Mouse (Mus musculus): ENCODE results near the gene Zfp683. TPM values are rescaled to one million over a fixed set of nuclear protein-coding genes. Genes with fewer than 3 reads are reported as not detected.
A peak's percentile ranks its signal among the peaks of the same experiment; 100 is the strongest.

Zfp683 gene
- polyA plus RNA-seq (2015; fragmentation: Nextera tagmentation; extraction: Ambion mirVana) = not detected in 2 replicates

- Histone ChIP-seq H3K4me2 (no peak within 1 kb of the TSS), H3K4me1 (peaks cover 12% of the 10 kb centered on the region), H3K9ac (no peak within 1 kb of the TSS), H3K9me3 (no peaks in the 10 kb centered on the region), H3K27ac (no peak within 1 kb of the TSS), H3K36me3 (no peaks in the 10 kb centered on the region), H3K4me3 (no peak within 1 kb of the TSS), H3K27me3 (no peaks in the 10 kb centered on the region)
- WGBS = 73% methylated on average over 3 of the region's 3 CpGs
- no peak for ATAC-seq (ENCODE audit: borderline replicate concordance, extremely low read depth, low FRiP score, low TSS enrichment)
Observed at GRCm38 (mm10) chr4:134053538-134053937, at the start of gene Zfp683. Gene Zfp683, plus strand, starts transcription at chr4:134053838.

GRCm38 (mm10) chr4:134005581-134006358 is 47.9 kb upstream of the Zfp683 start:
- peaks cover 6% of the 10 kb centered on the region; the same call in 1 of the 2 replicates for H3K4me1 ChIP-seq
- H3K27ac ChIP-seq = no peak overlapping the region
- H3K9me3 ChIP-seq = no peaks in the 10 kb centered on the region
- no peak overlapping the region for H3K4me3 ChIP-seq
- H3K36me3 ChIP-seq = no peaks in the 10 kb centered on the region
- no peak overlapping the region for H3K4me2 ChIP-seq
- 76% methylated on average over 12 of the region's 12 CpGs for WGBS
- ATAC-seq (ENCODE audit: borderline replicate concordance, extremely low read depth, low FRiP score, low TSS enrichment) = no peak
- no peaks in the 10 kb centered on the region for H3K27me3 ChIP-seq
- H3K9ac ChIP-seq = no peak overlapping the region

- H3K9me3 ChIP-seq = no peaks in the 10 kb centered on the region
- no peak overlapping the region for H3K4me2 ChIP-seq
- no peak overlapping the region for H3K9ac ChIP-seq
- no peaks in the 10 kb centered on the region for H3K27me3 ChIP-seq
- no peak overlapping the region for H3K27ac ChIP-seq
- 69% methylated on average over 3 of the region's 3 CpGs for WGBS
- H3K36me3 ChIP-seq = no peaks in the 10 kb centered on the region
- ATAC-seq (ENCODE audit: borderline replicate concordance, extremely low read depth, low FRiP score, low TSS enrichment) = no peak
- peaks cover 8% of the 10 kb centered on the region for H3K4me1 ChIP-seq
- H3K4me3 ChIP-seq = no peak overlapping the region
Observed at GRCm38 (mm10) chr4:134006845-134007244, 46.8 kb upstream of the Zfp683 start.

GRCm38 (mm10) chr4:134009709-134010108 is 43.9 kb upstream of the Zfp683 start:
- peaks cover 18% of the 10 kb centered on the region for H3K4me1 ChIP-seq
- no peak overlapping the region for H3K27ac ChIP-seq

GRCm38 (mm10) chr4:134011450-134012414 is 41.9 kb upstream of the Zfp683 start:
- Histone ChIP-seq H3K4me1 (peaks cover 18% of the 10 kb centered on the region), H3K36me3 (no peaks in the 10 kb centered on the region), H3K9ac (no peak overlapping the region), H3K4me2 (peak overlapping the region; percentile 18; the same call in 1 of the 2 replicates), H3K27me3 (peaks cover 27% of the 10 kb centered on the region), H3K9me3 (no peaks in the 10 kb centered on the region), H3K4me3 (no peak overlapping the region), H3K27ac (peak overlapping the region; percentile 73)
- WGBS = 3% methylated on average over 16 of the region's 16 CpGs
- peak; percentile 44 for ATAC-seq (ENCODE audit: borderline replicate concordance, extremely low read depth, low FRiP score, low TSS enrichment)

More at GRCm38 (mm10) chr4:134009709-134010108, 43.9 kb upstream of the Zfp683 start:
- Histone ChIP-seq H3K27me3 (peaks cover 10% of the 10 kb centered on the region; the same call in 1 of the 2 replicates), H3K4me2 (no peak overlapping the region), H3K9me3 (no peaks in the 10 kb centered on the region), H3K9ac (no peak overlapping the region), H3K36me3 (no peaks in the 10 kb centered on the region), H3K4me3 (no peak overlapping the region)
- WGBS = 53% methylated on average over 6 of the region's 6 CpGs
- no peak for ATAC-seq (ENCODE audit: borderline replicate concordance, extremely low read depth, low FRiP score, low TSS enrichment)

- Histone ChIP-seq H3K27me3 (peaks cover 39% of the 10 kb centered on the region), H3K4me2 (no peak overlapping the region), H3K9ac (no peak overlapping the region), H3K27ac (no peak overlapping the region), H3K9me3 (no peaks in the 10 kb centered on the region), H3K4me3 (no peak overlapping the region), H3K36me3 (no peaks in the 10 kb centered on the region), H3K4me1 (peaks cover 23% of the 10 kb centered on the region)
- WGBS = 36% methylated on average over 12 of the region's 12 CpGs
- no peak for ATAC-seq (ENCODE audit: borderline replicate concordance, extremely low read depth, low FRiP score, low TSS enrichment)
Observed at GRCm38 (mm10) chr4:134012858-134013528, 40.6 kb upstream of the Zfp683 start.

GRCm38 (mm10) chr4:134016208-134016607 is 37.4 kb upstream of the Zfp683 start:
- peaks cover 65% of the 10 kb centered on the region for H3K27me3 ChIP-seq
- H3K4me1 ChIP-seq = peaks cover 23% of the 10 kb centered on the region
- no peak overlapping the region for H3K4me2 ChIP-seq
- H3K9ac ChIP-seq = no peak overlapping the region
- 14% methylated on average over 7 of the region's 7 CpGs for WGBS
- no peak for ATAC-seq (ENCODE audit: borderline replicate concordance, extremely low read depth, low FRiP score, low TSS enrichment)
- no peak overlapping the region for H3K4me3 ChIP-seq
- H3K36me3 ChIP-seq = no peaks in the 10 kb centered on the region
- H3K9me3 ChIP-seq = no peaks in the 10 kb centered on the region
- no peak overlapping the region for H3K27ac ChIP-seq

- Histone ChIP-seq H3K9ac (no peak overlapping the region), H3K4me1 (peaks cover 18% of the 10 kb centered on the region), H3K4me2 (no peak overlapping the region), H3K9me3 (no peaks in the 10 kb centered on the region), H3K36me3 (no peaks in the 10 kb centered on the region), H3K27ac (no peak overlapping the region), H3K27me3 (peaks cover 65% of the 10 kb centered on the region), H3K4me3 (no peak overlapping the region)
- WGBS = 2% methylated on average over 8 of the region's 8 CpGs
- no peak for ATAC-seq (ENCODE audit: borderline replicate concordance, extremely low read depth, low FRiP score, low TSS enrichment)
Observed at GRCm38 (mm10) chr4:134016767-134017166, 36.9 kb upstream of the Zfp683 start.

- H3K4me1 ChIP-seq = peaks cover 13% of the 10 kb centered on the region; the same call in 1 of the 2 replicates
- 4% methylated on average over 21 of the region's 21 CpGs for WGBS
- 0 out of 2 replicates have a peak overlapping the region, but pooled peaks have one; percentile 26 for H3K4me2 ChIP-seq
- no peaks in the 10 kb centered on the region for H3K9me3 ChIP-seq
- peaks cover 65% of the 10 kb centered on the region for H3K27me3 ChIP-seq
- no peak overlapping the region for H3K9ac ChIP-seq
- H3K4me3 ChIP-seq = 0 out of 2 replicates have a peak overlapping the region, but pooled peaks have one; percentile 4
- no peaks in the 10 kb centered on the region for H3K36me3 ChIP-seq
- no peak overlapping the region for H3K27ac ChIP-seq
- ATAC-seq (ENCODE audit: borderline replicate concordance, extremely low read depth, low FRiP score, low TSS enrichment) = no peak
Observed at GRCm38 (mm10) chr4:134017201-134017865, 36.3 kb upstream of the Zfp683 start.

GRCm38 (mm10) chr4:134018038-134018778 is 35.4 kb upstream of the Zfp683 start:
- peak overlapping the region; percentile 26; the same call in 1 of the 2 replicates for H3K4me2 ChIP-seq
- under 1% methylated on average over 46 of the region's 46 CpGs for WGBS
- H3K36me3 ChIP-seq = no peaks in the 10 kb centered on the region
- H3K4me1 ChIP-seq = peaks cover 8% of the 10 kb centered on the region; the same call in 1 of the 2 replicates
- H3K27me3 ChIP-seq = peaks cover 58% of the 10 kb centered on the region
- H3K9me3 ChIP-seq = no peaks in the 10 kb centered on the region
- no peak overlapping the region for H3K9ac ChIP-seq
- H3K27ac ChIP-seq = no peak overlapping the region
- 0 out of 2 replicates have a peak overlapping the region, but pooled peaks have one; percentile 4 for H3K4me3 ChIP-seq
- ATAC-seq (ENCODE audit: borderline replicate concordance, extremely low read depth, low FRiP score, low TSS enrichment) = no peak; the same call in 1 of the 2 replicates
